In the genomic region with DNA sequence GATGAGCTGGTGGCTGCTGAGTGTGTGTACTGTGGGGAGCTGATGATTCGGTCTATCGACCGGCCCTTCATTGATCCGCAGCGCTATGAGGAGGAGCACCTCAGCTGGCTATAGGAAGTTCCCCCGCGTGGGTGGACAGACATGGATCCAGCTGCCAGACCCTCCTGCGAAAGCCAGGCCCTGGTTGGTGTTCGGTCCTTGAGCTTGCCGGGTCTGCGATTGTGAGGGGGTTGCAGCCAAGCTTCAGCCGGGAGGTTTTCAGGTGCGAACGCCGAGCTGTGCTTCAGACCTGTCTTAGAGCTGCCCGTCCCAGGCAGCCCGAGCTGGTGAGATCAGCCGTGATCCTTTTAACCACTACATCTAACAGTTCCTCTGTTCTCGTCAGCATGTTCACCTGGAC, we compare ENCODE assay signal across 29 mouse cellular contexts. TPM values are rescaled to one million over a fixed set of nuclear protein-coding genes. Genes with fewer than 3 reads are reported as not detected.
"Had no signal": no experiment of that assay in that cellular context is flagged by ENCODE, and none has a peak within 500 bp of the region (broad histone marks: within the 10 kb centered on the region; RNA-seq: fewer than 3 reads in every experiment).

No protein-coding gene starts in this region.

- ATAC-seq: hindbrain, postnatal 0 days; intestine, embryonic 16.5 days had no signal

- H3K9me3 ChIP-seq: heart, embryonic 12.5 days; hindbrain, embryonic 13.5 days; hindbrain, embryonic 15.5 days; kidney, embryonic 15.5 days; limb, embryonic 13.5 days; limb, embryonic 15.5 days; liver, embryonic 13.5 days; liver, embryonic 15.5 days had no signal

- DNase-seq: gastrocnemius, postnatal 14 days; gastrocnemius, postnatal 36 days; heart, adult 18-20 months; heart, postnatal 10 days; heart, postnatal 36 days; kidney, adult 11 months; kidney, adult 2 months; kidney, adult 9 months; kidney, postnatal 14 days; kidney, postnatal 36 days; layer of hippocampus, adult 9-11 months; layer of hippocampus, postnatal 36 days; left cerebral cortex, postnatal 4 days; liver, embryonic 13.5 days; lung, adult 18-20 months had no signal

- H3K27ac ChIP-seq: hindbrain, embryonic 13.5 days; hindbrain, embryonic 15.5 days; hindbrain, postnatal 0 days; kidney, embryonic 15.5 days; kidney, postnatal 0 days; limb, embryonic 13.5 days; limb, embryonic 15.5 days; liver, embryonic 13.5 days; liver, embryonic 15.5 days had no signal

- H3K4me3 ChIP-seq: heart, embryonic 12.5 days; hindbrain, embryonic 13.5 days; hindbrain, embryonic 15.5 days; kidney, embryonic 15.5 days; limb, embryonic 13.5 days; limb, embryonic 15.5 days; liver, embryonic 13.5 days; liver, embryonic 15.5 days had no signal

- H3K4me2 ChIP-seq: heart, embryonic 12.5 days; hindbrain, embryonic 13.5 days; hindbrain, embryonic 15.5 days; kidney, embryonic 15.5 days; limb, embryonic 13.5 days; limb, embryonic 15.5 days; liver, embryonic 13.5 days; liver, embryonic 15.5 days had no signal

- H3K9ac ChIP-seq: heart, embryonic 12.5 days; hindbrain, embryonic 13.5 days; hindbrain, embryonic 15.5 days; kidney, embryonic 15.5 days; limb, embryonic 13.5 days; limb, embryonic 15.5 days; liver, embryonic 13.5 days; liver, embryonic 15.5 days had no signal

- H3K27me3 ChIP-seq: heart, embryonic 12.5 days; hindbrain, embryonic 13.5 days; hindbrain, embryonic 15.5 days; kidney, embryonic 15.5 days; limb, embryonic 13.5 days; limb, embryonic 15.5 days; liver, embryonic 13.5 days; liver, embryonic 15.5 days had no signal

RNA-seq across cellular contexts. Expression of gene Rhov, which starts 26.4 kb away (rescaled TPM):
- total RNA-seq: gastrocnemius, adult 18-20 months; gastrocnemius, adult 8-10 months; gastrocnemius, postnatal 14 days; gastrocnemius, postnatal 36 days; heart, adult 18-20 months; heart, postnatal 10 days; heart, postnatal 36 days; hematopoietic stem cell, adult 5-6 weeks; liver, adult 2 months had no signal
- polyA plus RNA-seq: liver, adult 2 months had no signal
